Mouse (Mus musculus) thymus, adult 2 months (tissue): ENCODE data around the gene Ehd2.

ENCODE experiments used
- CTCF ChIP-seq: fragments of 200-500 bp; IDR thresholded peaks from 2 replicates; pipeline ENCODE4 v1.5.1; 2012; ENCODE audit warnings: mild to moderate bottlenecking, control low read depth, low read length, moderate library complexity, borderline replicate concordance; ENCODE audit not compliant: control insufficient read depth, poor library complexity, insufficient read depth; ENCODE audit errors: extremely low read depth
- POLR2A ChIP-seq: fragments of 200-500 bp; IDR thresholded peaks from 2 replicates; pipeline ENCODE4 v1.6.1; 2012; ENCODE audit warnings: mild to moderate bottlenecking, low read length, control low read depth, moderate library complexity; ENCODE audit not compliant: control insufficient read depth, poor library complexity, insufficient read depth; ENCODE audit errors: extremely low read depth

- TF ChIP-seq POLR2A (no peak), CTCF (no peak)
Observed at GRCm38 (mm10) chr7:16002171-16002570, 34.8 kb upstream of the Ehd2 start.
